Mouse (Mus musculus): ENCODE results near the gene Atp2c2.
A peak's percentile ranks its signal among the peaks of the same experiment; 100 is the strongest.

The Atp2c2 gene

GRCm38 (mm10) chr8:119699549-119700134, at the start of gene Atp2c2:
Atp2c2 (plus strand) TSS chr8:119700009.
- DNase-seq = no peak

GRCm38 (mm10) chr8:119651324-119651723, 48.5 kb upstream of the Atp2c2 start:
- no peak for DNase-seq

GRCm38 (mm10) chr8:119656709-119657464, 42.9 kb upstream of the Atp2c2 start:
- peak; percentile 25 for DNase-seq

- no peak for DNase-seq
Measured at GRCm38 (mm10) chr8:119661081-119661480, 38.7 kb upstream of the Atp2c2 start.

- no peak for DNase-seq
Measured at GRCm38 (mm10) chr8:119661892-119662291, 37.9 kb upstream of the Atp2c2 start.

GRCm38 (mm10) chr8:119663440-119663839, 36.4 kb upstream of the Atp2c2 start:
- DNase-seq = no peak

GRCm38 (mm10) chr8:119665270-119665669, 34.5 kb upstream of the Atp2c2 start:
- DNase-seq = no peak

GRCm38 (mm10) chr8:119666219-119666951, 33.4 kb upstream of the Atp2c2 start, which contains the start of gene Wfdc1:
Wfdc1 (plus strand) TSS chr8:119666365.
- DNase-seq = no peak

- DNase-seq = no peak
Measured at GRCm38 (mm10) chr8:119668447-119668846, 31.4 kb upstream of the Atp2c2 start.

GRCm38 (mm10) chr8:119669284-119669683, 30.5 kb upstream of the Atp2c2 start:
- DNase-seq = peak; percentile 10

GRCm38 (mm10) chr8:119670419-119671091, 29.3 kb upstream of the Atp2c2 start:
- no peak for DNase-seq

- no peak for DNase-seq
Measured at GRCm38 (mm10) chr8:119673976-119674555, 25.7 kb upstream of the Atp2c2 start.

GRCm38 (mm10) chr8:119675457-119675856, 24.4 kb upstream of the Atp2c2 start:
- no peak for DNase-seq

- DNase-seq = peak; percentile 85
Measured at GRCm38 (mm10) chr8:119676389-119676788, 23.4 kb upstream of the Atp2c2 start.

- DNase-seq = no peak
Measured at GRCm38 (mm10) chr8:119678138-119678843, 21.5 kb upstream of the Atp2c2 start.

GRCm38 (mm10) chr8:119679184-119679583, 20.6 kb upstream of the Atp2c2 start:
- no peak for DNase-seq

- DNase-seq = no peak
Measured at GRCm38 (mm10) chr8:119690602-119691001, 9.2 kb upstream of the Atp2c2 start.

- no peak for DNase-seq
Measured at GRCm38 (mm10) chr8:119691989-119692388, 7.8 kb upstream of the Atp2c2 start.

- DNase-seq = no peak
Measured at GRCm38 (mm10) chr8:119694696-119695095, 5.1 kb upstream of the Atp2c2 start.

- DNase-seq = no peak
Measured at GRCm38 (mm10) chr8:119697163-119697562, 2.6 kb upstream of the Atp2c2 start.

- peak; percentile 59 for DNase-seq
Measured at GRCm38 (mm10) chr8:119698960-119699359, 849 bp upstream of the Atp2c2 start.

GRCm38 (mm10) chr8:119702965-119703364, 3.2 kb downstream of the Atp2c2 start:
- no peak for DNase-seq
